Mouse (Mus musculus) erythroid progenitor cell, adult 5-6 weeks (primary cell): Measurements from ENCODE around the gene Rfxank. TPM values are rescaled to one million over a fixed set of nuclear protein-coding genes. Genes with fewer than 3 reads are reported as not detected.

Experiments
- ATAC-seq: replicated peaks from 2 replicates; pipeline ENCODE4 v1.8.0; 2016; ENCODE audit warnings: moderate number of reproducible peaks, mild to moderate bottlenecking, moderate TSS enrichment, inconsistent platforms; ENCODE audit not compliant: poor library complexity, low FRiP score, severe bottlenecking
- total RNA-seq, 2 experiments: library from RNA; stranded (forward) in 1 of 2; stranded (reverse) in 1 of 2; fragments of 150-400 nt in 1 of 2; fragments of 186-747, 209-891 nt in 1 of 2; gene quantifications; 2 replicates each; pipeline versions ENCODE4 v1.2.3 to v1.2.4; 2015 to 2017; ENCODE audit warnings: low replicate concordance in 2 of 2

The Rfxank gene
- total RNA-seq (2015; ENCODE audit: low replicate concordance): 5.8 and 16.3 TPM in 2 replicates
- 2.3 and 4.9 TPM in 2 replicates for total RNA-seq (2017; ENCODE audit: low replicate concordance)

- ATAC-seq: peak; percentile 91
Observed at GRCm38 (mm10) chr8:70139026-70139857, at the start of gene Rfxank, which contains the start of the genes Borcs8 and Mef2b. Rfxank (minus strand) TSS chr8:70139154. Borcs8 (plus strand) TSS chr8:70139499. Mef2b (plus strand) TSS chr8:70139711.

GRCm38 (mm10) chr8:70188707-70189106 lies 49.8 kb upstream of the Rfxank start:
- ATAC-seq: no peak

GRCm38 (mm10) chr8:70183194-70183593 lies 44.2 kb upstream of the Rfxank start:
- ATAC-seq: no peak

- no peak for ATAC-seq
Observed at GRCm38 (mm10) chr8:70181903-70182252, 42.9 kb upstream of the Rfxank start.

- ATAC-seq: peak; percentile 50; the same call in 1 of the 2 replicates
Observed at GRCm38 (mm10) chr8:70181212-70181902, 42.4 kb upstream of the Rfxank start.

GRCm38 (mm10) chr8:70179082-70179481 lies 40.1 kb upstream of the Rfxank start:
- no peak for ATAC-seq

- no peak for ATAC-seq
Observed at GRCm38 (mm10) chr8:70178231-70178630, 39.3 kb upstream of the Rfxank start.

GRCm38 (mm10) chr8:70174079-70174478 lies 35.1 kb upstream of the Rfxank start:
- no peak for ATAC-seq

- 0 out of 2 replicates have a peak, but pooled peaks have one; percentile 28 for ATAC-seq
Observed at GRCm38 (mm10) chr8:70173320-70173719, 34.4 kb upstream of the Rfxank start.

GRCm38 (mm10) chr8:70172043-70172681 lies 33.2 kb upstream of the Rfxank start, which contains the start of gene Tmem161a:
Tmem161a (plus strand) TSS chr8:70172356.
- ATAC-seq: peak; percentile 99

- ATAC-seq: no peak
Observed at GRCm38 (mm10) chr8:70171240-70171639, 32.3 kb upstream of the Rfxank start.

- ATAC-seq: no peak
Observed at GRCm38 (mm10) chr8:70170748-70171147, 31.8 kb upstream of the Rfxank start.

- ATAC-seq: no peak
Observed at GRCm38 (mm10) chr8:70170116-70170515, 31.2 kb upstream of the Rfxank start.

- peak; percentile 65 for ATAC-seq
Observed at GRCm38 (mm10) chr8:70166504-70167110, 27.7 kb upstream of the Rfxank start.

- ATAC-seq: no peak
Observed at GRCm38 (mm10) chr8:70163316-70163715, 24.4 kb upstream of the Rfxank start.

GRCm38 (mm10) chr8:70160015-70160414 lies 21.1 kb upstream of the Rfxank start:
- no peak for ATAC-seq

GRCm38 (mm10) chr8:70159211-70159610 lies 20.3 kb upstream of the Rfxank start:
- ATAC-seq: no peak

- peak; percentile 77 for ATAC-seq
Observed at GRCm38 (mm10) chr8:70158069-70158853, 19.3 kb upstream of the Rfxank start.

- ATAC-seq: no peak
Observed at GRCm38 (mm10) chr8:70157240-70157800, 18.4 kb upstream of the Rfxank start.
